Mouse (Mus musculus): ENCODE measurements at regions not wholly inside any gene's neighbourhood (a gene's known extent, or its start where the extent isn't known, plus 50 kb on each side); places are given as distances from the start of the nearest gene placed in this dataset.

DNA sequence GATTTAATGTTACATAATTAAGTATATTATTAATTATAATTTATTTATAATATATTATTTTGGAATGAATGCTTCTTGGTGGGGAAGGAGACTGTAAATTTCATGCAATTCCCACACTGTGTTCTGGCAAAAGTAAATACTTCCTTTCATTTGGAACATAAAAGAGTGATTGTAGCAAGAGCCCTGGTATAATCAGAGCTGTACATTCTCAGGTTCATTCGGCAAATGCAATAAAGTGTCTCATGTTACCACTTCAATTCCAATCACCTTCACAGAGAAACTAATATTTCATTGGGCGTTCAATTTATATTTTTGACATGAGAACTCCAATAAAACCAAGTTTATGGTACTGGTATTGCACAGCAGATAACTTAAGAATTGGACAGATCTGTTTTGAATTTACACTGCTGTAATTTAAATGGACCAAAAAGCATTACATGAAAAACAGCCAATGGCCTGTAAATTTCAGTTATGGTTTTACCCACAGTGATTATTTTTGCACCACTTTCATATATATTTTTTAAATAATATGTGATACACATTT, 569.0 kb downstream of the Pcdh7 start:
- intact Hi-C loops (cut with DNase I) = no loop called here
- DNase-seq (ENCODE audit: low spot score in 2 of 2) = no peak

DNA sequence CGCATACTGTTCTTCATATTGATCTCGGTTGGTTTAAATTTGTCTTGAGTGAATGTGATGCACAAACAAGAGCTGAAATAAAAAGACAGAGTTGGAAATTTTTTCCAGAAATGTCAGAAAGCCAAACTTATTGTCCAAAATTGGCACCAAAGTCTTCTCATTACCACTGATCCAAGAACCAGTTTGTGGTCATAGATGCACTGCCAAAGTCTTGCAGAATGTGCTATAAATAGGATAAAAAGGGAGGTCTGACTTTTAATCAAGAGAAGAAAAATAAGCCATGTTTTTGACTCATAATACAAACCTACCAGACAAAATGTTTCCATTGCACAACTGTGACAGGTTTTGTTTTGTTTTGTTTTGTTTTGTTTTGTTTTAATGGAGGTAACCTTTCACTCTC, 573.5 kb downstream of the Pcdh7 start:
- no peak for DNase-seq (ENCODE audit: low spot score in 2 of 2)
- intact Hi-C loops (cut with DNase I) = no loop called here

DNA sequence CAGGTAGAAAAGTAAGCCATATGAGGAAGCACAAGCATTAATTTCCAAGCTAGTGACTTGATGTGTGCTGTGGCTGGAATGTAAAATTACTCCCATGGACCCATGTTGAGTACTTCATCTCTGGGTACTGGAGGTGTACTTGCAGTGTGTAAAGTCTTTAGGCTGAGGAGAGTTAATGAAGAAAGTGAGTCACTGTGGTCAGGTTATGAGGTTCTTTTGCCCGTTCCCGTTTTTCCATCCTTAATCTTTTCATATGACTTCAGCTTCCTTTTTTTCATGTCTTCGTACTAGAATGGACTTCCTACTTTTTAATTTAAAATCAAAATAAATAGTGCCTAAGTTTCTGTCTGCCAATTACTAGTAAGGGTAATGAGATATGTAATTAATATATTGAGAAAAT, 577.1 kb downstream of the Pcdh7 start:
- intact Hi-C loops (cut with DNase I) = no loop called here

DNA sequence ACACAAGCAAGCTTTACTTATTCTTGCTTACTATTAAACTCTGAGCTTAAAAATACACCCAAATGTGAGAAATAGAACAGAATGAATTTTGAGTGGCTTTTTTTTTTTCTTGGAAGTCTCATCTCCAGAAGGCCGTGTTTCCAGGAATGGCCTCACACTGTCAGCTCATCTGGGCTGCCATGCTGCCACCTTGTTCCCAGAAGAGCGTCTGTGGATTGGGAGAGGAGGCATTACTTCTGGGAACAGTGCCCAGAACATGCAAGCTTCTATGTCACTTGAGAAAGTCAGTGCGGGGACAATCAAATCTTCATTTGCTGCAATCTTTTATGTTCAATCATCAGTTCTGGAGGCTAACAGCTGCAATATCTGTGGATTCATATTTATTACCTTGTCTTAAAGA, 613.6 kb downstream of the Pcdh7 start:
- intact Hi-C loops (cut with DNase I) = no loop called here
- DNase-seq (ENCODE audit: low spot score in 2 of 2) = peak; percentile 31 to 64

More for the DNA sequence above, 577.1 kb downstream of the Pcdh7 start:
- DNase-seq (ENCODE audit: low spot score in 2 of 2) = no peak
